Mouse (Mus musculus): Measurements from ENCODE around the gene Coro1b. TPM values are rescaled to one million over a fixed set of nuclear protein-coding genes. Genes with fewer than 3 reads are reported as not detected.

Gene Coro1b
- polyA plus RNA-seq, 1 experiment = 260 TPM

DNA sequence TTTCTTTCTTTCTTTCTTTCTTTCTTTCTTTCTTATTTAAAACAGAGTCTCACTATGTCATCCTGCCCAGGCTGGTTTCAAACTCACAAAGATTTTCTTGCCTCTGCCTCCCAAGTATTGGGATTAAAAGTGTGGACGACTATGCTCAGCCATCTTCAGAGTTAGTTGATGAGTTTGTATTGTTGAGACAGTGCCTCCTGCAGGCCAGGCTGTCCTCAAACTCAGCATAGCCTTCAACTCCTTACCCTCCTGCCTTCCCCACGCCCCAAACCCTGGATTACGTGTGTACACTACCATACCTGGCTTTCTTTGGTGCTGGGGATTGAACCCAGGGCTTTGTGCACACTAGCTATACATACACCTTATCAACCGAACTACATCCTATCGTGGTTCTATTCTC, 12.0 kb upstream of the Coro1b start:
- TF ChIP-seq POLR2A (IDR thresholded peaks at IDR 0.05; ENCODE audit: borderline replicate concordance, extremely low read depth, low read depth, low read length) (no peak), CTCF (IDR thresholded peaks at IDR 0.05; ENCODE audit: insufficient read depth, low read length) (no peak)
- Histone ChIP-seq H3K4me3 (replicated peaks; ENCODE audit: extremely low read depth, low read depth, low read length) (no peak overlapping the region), H3K4me1 (ENCODE audit: control insufficient read depth, insufficient read depth, low read length) (no peaks in the 10 kb centered on the region)
- DNase-seq = no peak
- 76% methylated on average over 5 of the region's 5 CpGs for WGBS

GRCm38 (mm10) chr19:4137913-4138312, 10.5 kb upstream of the Coro1b start:
- H3K4me3 ChIP-seq (replicated peaks; ENCODE audit: extremely low read depth, low read depth, low read length) = no peak overlapping the region
- WGBS = 74% methylated on average over 5 of the region's 5 CpGs
- TF ChIP-seq POLR2A (IDR thresholded peaks at IDR 0.05; ENCODE audit: borderline replicate concordance, extremely low read depth, low read depth, low read length) (no peak), CTCF (IDR thresholded peaks at IDR 0.05; ENCODE audit: insufficient read depth, low read length) (no peak)
- no peak for DNase-seq
- no peaks in the 10 kb centered on the region for H3K4me1 ChIP-seq (ENCODE audit: control insufficient read depth, insufficient read depth, low read length)

DNA sequence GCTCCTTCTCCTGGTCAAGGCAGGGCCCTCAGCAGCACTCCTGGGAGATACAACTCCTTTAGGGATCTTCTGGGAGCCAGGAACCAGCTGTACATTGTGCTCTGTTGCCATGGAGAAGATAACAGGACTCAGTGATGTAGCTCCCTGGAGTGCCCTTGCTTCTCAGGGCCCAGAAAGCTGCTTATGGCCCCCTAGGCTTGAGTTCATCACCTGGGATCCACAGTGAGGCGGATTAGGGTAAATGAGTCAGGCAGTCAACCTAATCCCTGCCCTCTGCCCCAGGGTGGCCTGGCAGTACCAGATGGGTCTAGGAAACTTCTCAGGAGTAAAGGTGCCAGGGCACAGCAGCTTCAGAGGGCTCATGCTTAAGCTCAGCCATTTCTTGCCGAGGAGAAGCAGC, 9.0 kb upstream of the Coro1b start, which contains the start of gene Gpr152:
TSS of gene Gpr152 (plus strand) at position 342 of the 400 bp plus-strand sequence.
- 88% methylated on average over 2 of the region's 2 CpGs for WGBS
- no peaks in the 10 kb centered on the region for H3K4me1 ChIP-seq (ENCODE audit: control insufficient read depth, insufficient read depth, low read length)
- no peak for DNase-seq
- no peak for TF ChIP-seq CTCF (IDR thresholded peaks at IDR 0.05; ENCODE audit: insufficient read depth, low read length)
- no peak for TF ChIP-seq POLR2A (IDR thresholded peaks at IDR 0.05; ENCODE audit: borderline replicate concordance, extremely low read depth, low read depth, low read length)
- no peak within 1 kb of the TSS for H3K4me3 ChIP-seq (replicated peaks; ENCODE audit: extremely low read depth, low read depth, low read length)

DNA sequence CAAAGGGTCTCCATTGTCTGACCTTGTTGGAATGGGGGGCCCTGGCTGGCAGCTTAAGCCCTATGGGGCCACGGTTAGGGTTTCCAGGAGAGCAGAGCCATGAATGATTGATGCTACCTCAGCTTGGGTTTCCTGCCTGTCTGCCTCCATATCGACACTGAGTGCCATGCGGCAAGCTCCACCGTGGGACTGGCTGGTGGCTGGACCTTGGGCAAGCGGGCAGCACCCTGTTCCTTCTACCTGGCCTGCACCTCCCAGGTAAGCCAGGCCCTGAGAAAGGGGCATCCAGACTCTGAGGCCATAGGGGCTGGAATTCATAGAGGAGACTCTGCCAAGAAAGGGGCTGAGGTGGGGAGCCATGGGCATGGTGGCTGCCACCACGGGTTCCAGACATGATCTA, 8.3 kb upstream of the Coro1b start:
- WGBS = 71% methylated on average over 6 of the region's 6 CpGs
- no peak for TF ChIP-seq POLR2A (IDR thresholded peaks at IDR 0.05; ENCODE audit: borderline replicate concordance, extremely low read depth, low read depth, low read length)
- TF ChIP-seq CTCF (IDR thresholded peaks at IDR 0.05; ENCODE audit: insufficient read depth, low read length) = no peak
- H3K4me3 ChIP-seq (replicated peaks; ENCODE audit: extremely low read depth, low read depth, low read length) = no peak overlapping the region
- no peaks in the 10 kb centered on the region for H3K4me1 ChIP-seq (ENCODE audit: control insufficient read depth, insufficient read depth, low read length)
- no peak for DNase-seq

GRCm38 (mm10) chr19:4142416-4143173, 5.8 kb upstream of the Coro1b start:
- Histone ChIP-seq H3K4me3 (replicated peaks; ENCODE audit: extremely low read depth, low read depth, low read length) (no peak overlapping the region), H3K4me1 (ENCODE audit: control insufficient read depth, insufficient read depth, low read length) (no peaks in the 10 kb centered on the region; the same call in 1 of the 2 replicates)
- no peak for DNase-seq
- 73% methylated on average over 18 of the region's 18 CpGs for WGBS
- TF ChIP-seq POLR2A (IDR thresholded peaks at IDR 0.05; ENCODE audit: borderline replicate concordance, extremely low read depth, low read depth, low read length) (no peak), CTCF (IDR thresholded peaks at IDR 0.05; ENCODE audit: insufficient read depth, low read length) (no peak)

GRCm38 (mm10) chr19:4143759-4144268, 4.6 kb upstream of the Coro1b start, which contains the start of gene Cabp4:
Gene Cabp4 (minus strand): TSS chr19:4144033.
- no peak for DNase-seq
- 73% methylated on average over 7 of the region's 7 CpGs for WGBS
- Histone ChIP-seq H3K4me1 (ENCODE audit: control insufficient read depth, insufficient read depth, low read length) (peaks cover 2% of the 10 kb centered on the region; the same call in 1 of the 2 replicates), H3K4me3 (replicated peaks; ENCODE audit: extremely low read depth, low read depth, low read length) (no peak within 1 kb of the TSS)
- no peak for TF ChIP-seq CTCF (IDR thresholded peaks at IDR 0.05; ENCODE audit: insufficient read depth, low read length)
- no peak for TF ChIP-seq POLR2A (IDR thresholded peaks at IDR 0.05; ENCODE audit: borderline replicate concordance, extremely low read depth, low read depth, low read length)

DNA sequence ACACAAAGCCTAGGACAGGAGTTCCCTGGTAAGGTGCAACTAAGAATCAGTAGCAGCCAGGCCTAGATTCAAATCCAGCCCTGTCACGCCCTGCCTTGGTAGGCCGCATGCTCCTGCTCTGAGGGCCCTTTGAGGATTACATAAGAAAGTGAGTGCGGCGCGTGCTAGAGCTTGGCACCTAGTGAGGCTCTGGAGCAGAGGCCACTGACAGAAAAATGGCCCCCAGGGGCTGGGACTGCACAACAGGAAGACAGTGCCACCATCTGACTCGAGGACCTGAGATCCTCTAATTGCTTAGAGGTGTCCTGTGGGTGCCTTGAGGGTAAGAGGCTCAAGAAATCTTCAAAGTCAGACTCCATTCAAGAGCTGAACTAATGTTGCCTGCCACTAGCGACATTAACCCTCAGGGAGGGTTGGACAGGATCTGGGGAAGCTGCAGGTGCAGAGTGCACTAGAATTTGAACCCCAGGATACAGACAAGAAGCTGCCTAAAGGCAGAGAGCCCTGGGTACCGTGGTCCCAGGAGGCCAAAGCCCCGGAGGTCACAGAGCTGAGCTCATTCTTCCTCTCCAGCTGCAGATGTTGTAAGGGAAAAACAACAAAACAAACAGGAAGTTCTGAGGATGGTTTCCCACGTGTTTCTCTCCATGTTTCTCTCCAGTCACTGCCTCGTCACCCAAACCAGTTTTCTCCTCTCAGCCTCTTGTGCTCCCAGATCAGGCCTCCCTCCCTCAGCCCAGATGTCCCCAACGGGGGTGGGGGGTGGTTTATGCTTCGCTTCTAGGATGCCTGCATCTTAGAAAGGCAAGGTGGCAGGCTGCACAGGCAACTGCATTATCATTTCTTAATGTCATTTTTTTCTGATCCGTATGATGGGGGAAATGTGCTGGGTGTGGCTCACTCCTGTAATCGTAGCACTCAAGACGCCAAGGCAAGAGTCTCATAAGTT, 3.6 kb upstream of the Coro1b start:
- H3K4me1 ChIP-seq (ENCODE audit: control insufficient read depth, insufficient read depth, low read length) = peaks cover 9% of the 10 kb centered on the region
- 60% methylated on average over 16 of the region's 16 CpGs for WGBS
- no peak overlapping the region for H3K4me3 ChIP-seq (replicated peaks; ENCODE audit: extremely low read depth, low read depth, low read length)
- no peak for TF ChIP-seq CTCF (IDR thresholded peaks at IDR 0.05; ENCODE audit: insufficient read depth, low read length)
- no peak for TF ChIP-seq POLR2A (IDR thresholded peaks at IDR 0.05; ENCODE audit: borderline replicate concordance, extremely low read depth, low read depth, low read length)
- no peak for DNase-seq

DNA sequence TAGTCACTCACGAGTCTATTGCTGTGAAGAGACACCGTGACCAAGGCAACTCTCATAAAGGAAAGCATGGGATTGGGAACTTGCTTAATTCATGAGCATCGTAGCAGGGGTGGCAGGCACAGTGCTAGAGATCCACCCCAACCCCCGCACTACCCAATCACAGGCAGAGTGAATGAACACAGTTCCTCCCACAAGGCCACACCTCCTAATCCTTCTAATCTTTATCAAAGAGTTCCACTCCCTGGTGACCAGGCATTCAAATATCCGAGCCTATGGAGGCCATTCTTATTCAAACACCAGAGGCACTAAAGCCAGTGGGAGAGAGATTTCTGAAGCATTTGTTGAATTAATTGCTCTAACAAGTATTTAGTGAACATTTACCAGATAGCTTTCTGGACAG, 2.5 kb upstream of the Coro1b start:
- H3K4me1 ChIP-seq (ENCODE audit: control insufficient read depth, insufficient read depth, low read length) = peaks cover 10% of the 10 kb centered on the region
- no peak overlapping the region for H3K4me3 ChIP-seq (replicated peaks; ENCODE audit: extremely low read depth, low read depth, low read length)
- WGBS = 91% methylated on average over 5 of the region's 5 CpGs
- no peak for DNase-seq
- TF ChIP-seq POLR2A (IDR thresholded peaks at IDR 0.05; ENCODE audit: borderline replicate concordance, extremely low read depth, low read depth, low read length) (no peak), CTCF (IDR thresholded peaks at IDR 0.05; ENCODE audit: insufficient read depth, low read length) (no peak)

- DNase-seq = no peak
- no peak overlapping the region for H3K4me3 ChIP-seq (replicated peaks; ENCODE audit: extremely low read depth, low read depth, low read length)
- WGBS = 69% methylated on average over 12 of the region's 12 CpGs
- H3K4me1 ChIP-seq (ENCODE audit: control insufficient read depth, insufficient read depth, low read length) = peaks cover 10% of the 10 kb centered on the region
- TF ChIP-seq POLR2A (IDR thresholded peaks at IDR 0.05; ENCODE audit: borderline replicate concordance, extremely low read depth, low read depth, low read length) (no peak), CTCF (IDR thresholded peaks at IDR 0.05; ENCODE audit: insufficient read depth, low read length) (no peak)
Observed at GRCm38 (mm10) chr19:4146366-4147021, 1.9 kb upstream of the Coro1b start.

Measured in lung, adult 2 months (tissue).